Mouse (Mus musculus) small intestine, adult 2 months (tissue): ENCODE results near the gene Fggy.

ENCODE experiments used
- CTCF ChIP-seq: fragments of 200-500 bp; IDR thresholded peaks from 2 replicates; pipeline ENCODE4 v1.5.1; 2012; ENCODE audit warnings: low read depth, mild to moderate bottlenecking, control low read depth, inconsistent platforms, low read length, moderate library complexity, mixed read lengths; ENCODE audit not compliant: insufficient replicate concordance, insufficient read length; ENCODE audit errors: extremely low read depth
- POLR2A ChIP-seq: fragments of 200-500 bp; IDR thresholded peaks from 2 replicates; pipeline ENCODE4 v1.6.1; 2012; ENCODE audit warnings: low read depth, mild to moderate bottlenecking, control low read depth, inconsistent platforms, low read length, moderate library complexity

GRCm38 (mm10) chr4:95896571-95896970, 339.3 kb downstream of the Fggy start:
- TF ChIP-seq POLR2A (no peak), CTCF (no peak)
